Mouse (Mus musculus) lung, adult 2 months (tissue): ENCODE data around the gene Mapkapk3.

Source experiments
- CTCF ChIP-seq: fragments of 200-500 bp; IDR thresholded peaks from 2 replicates; pipeline ENCODE4 v1.5.1; 2011; ENCODE audit warnings: mild to moderate bottlenecking, low read length, control low read depth; ENCODE audit not compliant: insufficient read depth
- POLR2A ChIP-seq: fragments of 200-500 bp; IDR thresholded peaks from 2 replicates; pipeline ENCODE4 v1.6.1; 2011; ENCODE audit warnings: low read depth, mild to moderate bottlenecking, control low read depth, low read length, borderline replicate concordance; ENCODE audit errors: extremely low read depth

DNA sequence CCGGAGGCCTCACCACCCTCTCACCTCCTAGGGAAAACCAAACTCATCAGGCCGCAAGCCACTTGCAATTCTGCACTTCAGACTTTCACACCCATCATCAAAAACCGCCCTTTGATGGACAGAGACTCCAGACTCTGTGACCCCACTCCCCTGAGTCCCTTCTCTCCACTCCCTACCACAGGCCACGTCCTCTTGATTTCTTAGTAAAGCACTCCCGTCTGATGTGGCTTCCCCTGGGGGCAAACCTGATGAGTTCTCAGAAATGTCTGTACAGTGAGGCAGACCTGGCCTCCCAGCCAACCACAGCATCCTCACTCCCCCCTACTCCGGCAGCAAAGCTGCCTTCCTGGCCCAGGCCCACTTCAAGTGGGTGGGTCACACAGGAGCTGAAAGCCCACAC, 44.7 kb upstream of the Mapkapk3 start:
- TF ChIP-seq CTCF (no peak), POLR2A (no peak)
